Mouse (Mus musculus): ENCODE data around the gene Naa40.
A peak's percentile ranks its signal among the peaks of the same experiment; 100 is the strongest.

Naa40 gene

DNA sequence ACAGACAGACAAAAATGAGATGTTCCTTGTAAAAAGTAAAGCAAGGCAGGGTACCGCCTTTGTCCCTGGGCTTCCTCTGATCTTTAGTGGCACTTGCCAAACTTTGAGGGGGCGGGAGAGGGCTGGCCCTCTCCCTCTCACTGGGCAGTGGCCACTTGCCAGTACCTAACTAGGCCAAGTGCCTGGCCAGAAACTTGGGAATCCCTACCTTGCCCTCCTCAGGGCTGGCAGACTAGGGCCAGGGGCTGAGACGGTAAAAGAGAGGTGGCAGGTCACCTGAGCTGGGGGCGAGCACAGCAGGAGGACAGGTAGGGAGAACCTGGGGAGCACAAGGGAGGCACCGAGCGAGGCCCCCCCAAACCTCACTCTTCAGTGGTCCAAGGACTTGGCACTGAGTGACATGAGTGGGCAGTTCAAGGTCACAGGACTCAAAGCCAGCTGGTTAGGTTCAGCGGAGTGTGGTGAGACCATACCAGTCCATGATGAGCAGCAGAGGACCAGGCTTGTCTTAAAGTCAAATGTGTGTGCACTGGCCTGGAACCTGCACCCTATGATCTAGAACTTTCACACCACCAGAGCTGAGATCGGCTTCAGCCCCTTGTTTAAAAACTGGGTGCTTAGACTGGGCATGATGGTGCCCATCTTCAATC, 60.1 kb downstream of the Naa40 start:
- DNase-seq, result peak in 1 of 2 experiments; percentile 47

DNA sequence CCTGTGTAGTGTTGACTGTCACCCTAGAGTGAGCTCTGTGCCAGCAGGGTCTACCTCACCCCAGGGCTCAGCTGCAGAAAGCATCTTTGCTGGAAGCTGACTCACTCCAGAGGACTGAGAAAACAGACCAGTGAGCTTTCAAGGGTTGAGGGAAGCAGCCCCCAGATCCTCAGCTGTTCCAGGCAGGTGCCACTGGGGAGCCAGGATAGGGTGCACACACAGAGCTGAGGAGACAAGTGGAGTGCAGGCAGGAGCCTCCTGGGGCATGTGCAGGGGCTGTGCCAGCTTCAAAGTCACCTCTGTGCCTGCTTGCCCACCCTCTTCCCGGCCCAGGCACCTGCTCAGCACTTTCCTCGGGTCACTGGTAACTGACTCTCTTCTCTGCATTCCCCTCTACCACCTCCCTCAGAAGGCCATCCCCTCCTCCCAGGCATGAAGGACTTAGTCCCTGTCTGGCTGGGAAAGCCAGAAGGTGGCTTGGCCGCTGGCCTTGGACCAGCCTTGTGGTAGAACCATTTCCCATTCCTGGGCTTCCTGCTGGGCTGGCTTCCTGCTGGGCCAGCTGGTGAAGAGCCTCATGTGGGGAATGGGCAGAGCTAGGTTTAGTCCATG, 62.0 kb downstream of the Naa40 start:
- DNase-seq, result no peak

DNA sequence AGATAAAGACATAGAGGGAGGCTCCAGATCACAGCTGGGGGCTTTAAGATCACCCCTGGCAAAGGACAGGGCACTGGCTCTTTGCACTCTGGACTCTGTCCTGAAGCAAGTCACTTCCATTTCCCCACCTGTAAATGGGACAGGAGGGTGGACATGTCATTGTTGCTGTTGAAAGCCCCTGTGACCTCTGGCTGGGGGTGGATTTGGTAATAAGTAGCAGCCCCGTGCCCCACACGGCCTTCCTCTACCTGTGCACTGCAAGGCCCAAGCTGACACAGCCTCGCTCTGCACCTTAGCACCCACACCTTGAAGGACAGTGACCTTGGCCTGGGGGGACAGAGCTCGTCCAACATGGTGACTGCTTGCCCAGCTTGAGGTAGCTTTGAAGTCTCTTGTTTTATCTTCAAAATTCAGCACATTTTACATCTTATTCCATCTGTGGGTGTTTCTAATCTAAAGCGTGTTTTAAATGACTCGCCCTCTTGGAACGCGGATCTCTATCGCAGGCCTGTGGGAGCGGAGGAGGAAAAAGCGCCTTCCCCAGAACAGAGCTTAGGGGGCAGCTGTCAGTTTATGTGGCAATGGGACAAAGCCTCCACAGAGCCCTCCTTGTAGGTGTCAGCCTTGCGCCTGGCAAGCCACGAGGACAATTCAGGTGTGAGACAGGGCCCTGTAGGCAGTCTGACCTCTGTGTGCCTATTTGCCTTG, 63.0 kb downstream of the Naa40 start:
- no peak for DNase-seq

GRCm38 (mm10) chr19:7176041-7176696, 64.8 kb downstream of the Naa40 start:
- DNase-seq, result no peak
